Mouse (Mus musculus): Measurements from ENCODE around the gene Fbxl12. TPM values are rescaled to one million over a fixed set of nuclear protein-coding genes. Genes with fewer than 3 reads are reported as not detected.

Gene Fbxl12
- polyA plus RNA-seq, 1 experiment from 2014 or later: 9.1 TPM

Other genes with a start within 250 kb of the Fbxl12 start
- gene Zfp26, start 184.6 kb downstream of the Fbxl12 start, polyA plus RNA-seq (2014; fragmentation: Nextera tagmentation; extraction: Ambion mirVana): 15.1 and 16.4 TPM in 2 replicates
- 14.9 and 15.3 TPM in 2 replicates for gene Zfp426, start 152.0 kb downstream of the Fbxl12 start, polyA plus RNA-seq (2014; fragmentation: Nextera tagmentation; extraction: Ambion mirVana)
- 49.2 TPM in 2 replicates for gene Zfp266, start 123.3 kb downstream of the Fbxl12 start, polyA plus RNA-seq (2014; fragmentation: Nextera tagmentation; extraction: Ambion mirVana)
- gene Zfp846, start 63.5 kb downstream of the Fbxl12 start, polyA plus RNA-seq (2014; fragmentation: Nextera tagmentation; extraction: Ambion mirVana): 6.6 and 7.0 TPM in 2 replicates
- gene Ubl5, start 1.9 kb downstream of the Fbxl12 start, polyA plus RNA-seq (2014; fragmentation: Nextera tagmentation; extraction: Ambion mirVana): 324 and 349 TPM in 2 replicates
- 58.8 and 59.7 TPM in 2 replicates for gene Pin1, start 7.3 kb upstream of the Fbxl12 start, polyA plus RNA-seq (2014; fragmentation: Nextera tagmentation; extraction: Ambion mirVana)
- gene Olfm2, start 101.6 kb upstream of the Fbxl12 start, polyA plus RNA-seq (2014; fragmentation: Nextera tagmentation; extraction: Ambion mirVana): 1.2 and 1.3 TPM in 2 replicates
- gene Col5a3, start 170.3 kb upstream of the Fbxl12 start, polyA plus RNA-seq (2014; fragmentation: Nextera tagmentation; extraction: Ambion mirVana): 0.05 TPM in 2 replicates
- gene Rdh8, start 173.7 kb upstream of the Fbxl12 start, polyA plus RNA-seq (2014; fragmentation: Nextera tagmentation; extraction: Ambion mirVana): not detected in 2 replicates
- gene A230050P20Rik, start 223.9 kb upstream of the Fbxl12 start, polyA plus RNA-seq (2014; fragmentation: Nextera tagmentation; extraction: Ambion mirVana): 7.1 and 8.8 TPM in 2 replicates
- gene Angptl6, start 235.0 kb upstream of the Fbxl12 start, polyA plus RNA-seq (2014; fragmentation: Nextera tagmentation; extraction: Ambion mirVana): 9.4 TPM in 2 replicates
- 170 and 178 TPM in 2 replicates for gene Ppan, start 243.4 kb upstream of the Fbxl12 start, polyA plus RNA-seq (2014; fragmentation: Nextera tagmentation; extraction: Ambion mirVana)